Mouse (Mus musculus) lung, embryonic 14.5 days (tissue): ENCODE results near the gene Gm21964. TPM values are rescaled to one million over a fixed set of nuclear protein-coding genes. Genes with fewer than 3 reads are reported as not detected.

Source experiments
- ATAC-seq: fragments of 200-750 bp; cut with Nextera tagmentation; 2 replicates; pipeline ENCODE4 v1.8.0; 2017; ENCODE audit warnings: mild to moderate bottlenecking, moderate TSS enrichment, moderate library complexity; ENCODE audit not compliant: insufficient read depth
- DNase-seq: peaks from one replicate; pipeline ENCODE4 v3.0.0-alpha.2; 2015
- H3K27ac ChIP-seq: fragments of 300-500 bp; sonication (generic); 2 replicates; pipeline ENCODE4 v1.5.1; 2014; ENCODE audit warnings: low read depth, mild to moderate bottlenecking, moderate library complexity
- H3K27me3 ChIP-seq: fragments of 300-500 bp; sonication (generic); 2 replicates; pipeline ENCODE4 v1.6.1; 2014; ENCODE audit warnings: low read length, control low read depth; ENCODE audit not compliant: insufficient read depth
- H3K36me3 ChIP-seq: fragments of 300-500 bp; sonication (generic); 2 replicates; pipeline ENCODE4 v1.6.1; 2014; ENCODE audit warnings: control low read depth; ENCODE audit not compliant: insufficient read depth
- H3K4me1 ChIP-seq: fragments of 300-500 bp; sonication (generic); 2 replicates; pipeline ENCODE4 v1.6.1; 2014; ENCODE audit warnings: antibody characterized with exemption, control low read depth; ENCODE audit not compliant: insufficient read depth
- H3K4me2 ChIP-seq: fragments of 300-500 bp; sonication (generic); 2 replicates; pipeline ENCODE4 v1.6.1; 2014; ENCODE audit warnings: mild to moderate bottlenecking
- H3K4me3 ChIP-seq: fragments of 300-500 bp; sonication (generic); 2 replicates; pipeline ENCODE4 v1.5.1; 2014; ENCODE audit warnings: low read depth, low read length
- H3K9ac ChIP-seq: fragments of 300-500 bp; sonication (generic); 2 replicates; pipeline ENCODE4 v1.6.1; 2014
- H3K9me3 ChIP-seq: fragments of 300-500 bp; sonication (generic); 2 replicates; pipeline ENCODE4 v1.6.1; 2016; ENCODE audit warnings: low read depth, low read length, control low read depth
- CTCF ChIP-seq: IDR thresholded peaks from 2 replicates; pipeline ENCODE4 v1.5.1; 2016; ENCODE audit warnings: antibody characterized with exemption, low read depth
- WGBS: fragments of 180-500 bp; shearing (Covaris S2); extraction: QIAGEN DNeasy Blood & Tissue Kit; methylation state at CpG from one replicate; pipeline ENCODE4 v1.1.7; 2014; 5-methylcytosine and 5-hydroxymethylcytosine counted together
- polyA plus RNA-seq: library from polyadenylated mRNA; unstranded; fragments of >200 nt; fragmentation: Nextera tagmentation; extraction: Ambion mirVana; gene quantifications from 2 replicates; pipeline ENCODE4 v1.2.1, GENCODE M21; 2014

Gm21964 gene
- polyA plus RNA-seq, 1 experiment from 2014 or later = not detected

- no peaks in the 10 kb centered on the region for H3K27me3 ChIP-seq
- no peak overlapping the region for H3K9ac ChIP-seq
- no peak overlapping the region for H3K4me3 ChIP-seq
- no peak overlapping the region for H3K4me2 ChIP-seq
- H3K9me3 ChIP-seq = no peaks in the 10 kb centered on the region
- ATAC-seq (no peak), DNase-seq (peak; percentile 40)
- H3K27ac ChIP-seq = no peak overlapping the region
- H3K4me1 ChIP-seq = no peaks in the 10 kb centered on the region
- H3K36me3 ChIP-seq = no peaks in the 10 kb centered on the region
- peak; percentile 41 for TF ChIP-seq CTCF
- 36% methylated on average over 6 of the region's 6 CpGs for WGBS
These were observed 18.7 kb downstream of the Gm21964 start for GRCm38 (mm10) chr8:110119715-110120114.

GRCm38 (mm10) chr8:110130537-110130936, 29.5 kb downstream of the Gm21964 start:
- no peaks in the 10 kb centered on the region for H3K27me3 ChIP-seq
- no peaks in the 10 kb centered on the region for H3K4me1 ChIP-seq
- H3K36me3 ChIP-seq = no peaks in the 10 kb centered on the region
- no peak overlapping the region for H3K4me3 ChIP-seq
- peak; percentile 85 for TF ChIP-seq CTCF
- peak; percentile 90 for DNase-seq
- 13% methylated on average over 13 of the region's 13 CpGs for WGBS
- no peak overlapping the region for H3K27ac ChIP-seq
- H3K9ac ChIP-seq = no peak overlapping the region
- ATAC-seq = no peak; the same call in 1 of the 2 replicates
- no peaks in the 10 kb centered on the region for H3K9me3 ChIP-seq
- H3K4me2 ChIP-seq = no peak overlapping the region

GRCm38 (mm10) chr8:110134236-110134635, 33.2 kb downstream of the Gm21964 start:
- Histone ChIP-seq H3K36me3 (no peaks in the 10 kb centered on the region), H3K9ac (no peak overlapping the region), H3K4me3 (no peak overlapping the region), H3K4me2 (no peak overlapping the region), H3K4me1 (no peaks in the 10 kb centered on the region), H3K27ac (no peak overlapping the region), H3K27me3 (no peaks in the 10 kb centered on the region), H3K9me3 (no peaks in the 10 kb centered on the region)
- no peak for DNase-seq
- WGBS = 85% methylated on average over 8 of the region's 8 CpGs
- no peak for ATAC-seq
- TF ChIP-seq CTCF = no peak

GRCm38 (mm10) chr8:110135515-110135914, 34.5 kb downstream of the Gm21964 start:
- 81% methylated on average over 7 of the region's 7 CpGs for WGBS
- no peaks in the 10 kb centered on the region for H3K9me3 ChIP-seq
- no peaks in the 10 kb centered on the region for H3K36me3 ChIP-seq
- no peaks in the 10 kb centered on the region for H3K27me3 ChIP-seq
- no peak overlapping the region for H3K4me2 ChIP-seq
- no peak overlapping the region for H3K9ac ChIP-seq
- no peak for TF ChIP-seq CTCF
- DNase-seq = no peak
- H3K4me1 ChIP-seq = no peaks in the 10 kb centered on the region
- no peak overlapping the region for H3K4me3 ChIP-seq
- ATAC-seq = no peak
- H3K27ac ChIP-seq = no peak overlapping the region

GRCm38 (mm10) chr8:110140156-110140555, 39.1 kb downstream of the Gm21964 start:
- Histone ChIP-seq H3K4me1 (no peaks in the 10 kb centered on the region), H3K9ac (no peak overlapping the region), H3K27ac (no peak overlapping the region), H3K36me3 (no peaks in the 10 kb centered on the region), H3K4me3 (no peak overlapping the region), H3K27me3 (no peaks in the 10 kb centered on the region), H3K4me2 (no peak overlapping the region), H3K9me3 (no peaks in the 10 kb centered on the region)
- DNase-seq (no peak), ATAC-seq (no peak)
- no peak for TF ChIP-seq CTCF
- WGBS = 69% methylated on average over 3 of the region's 3 CpGs

- Histone ChIP-seq H3K9ac (no peak overlapping the region), H3K4me1 (no peaks in the 10 kb centered on the region), H3K4me3 (no peak overlapping the region), H3K36me3 (no peaks in the 10 kb centered on the region), H3K4me2 (no peak overlapping the region), H3K9me3 (no peaks in the 10 kb centered on the region), H3K27ac (no peak overlapping the region), H3K27me3 (no peaks in the 10 kb centered on the region)
- ATAC-seq = no peak
- no peak for DNase-seq
- TF ChIP-seq CTCF = no peak
- WGBS = 65% methylated on average over 4 of the region's 4 CpGs
These were observed 39.8 kb downstream of the Gm21964 start for GRCm38 (mm10) chr8:110140770-110141169.

GRCm38 (mm10) chr8:110145538-110145937, 44.5 kb downstream of the Gm21964 start:
- Histone ChIP-seq H3K4me1 (0 out of 2 replicates have a peak, but pooled peaks cover 3% of the 10 kb centered on the region), H3K9me3 (no peaks in the 10 kb centered on the region), H3K27ac (no peak overlapping the region), H3K9ac (no peak overlapping the region), H3K4me3 (no peak overlapping the region), H3K4me2 (no peak overlapping the region), H3K36me3 (no peaks in the 10 kb centered on the region), H3K27me3 (no peaks in the 10 kb centered on the region)
- DNase-seq (peak; percentile 85), ATAC-seq (no peak; the same call in 1 of the 2 replicates)
- TF ChIP-seq CTCF = peak; percentile 91
- 0% methylated on average over 4 of the region's 4 CpGs for WGBS

- no peak for ATAC-seq
- Histone ChIP-seq H3K27ac (no peak overlapping the region), H3K9me3 (no peaks in the 10 kb centered on the region), H3K4me1 (no peaks in the 10 kb centered on the region), H3K4me3 (no peak overlapping the region), H3K9ac (no peak overlapping the region), H3K27me3 (no peaks in the 10 kb centered on the region), H3K4me2 (no peak overlapping the region), H3K36me3 (no peaks in the 10 kb centered on the region)
- 65% methylated on average over 6 of the region's 6 CpGs for WGBS
- TF ChIP-seq CTCF = no peak
- DNase-seq = no peak
These were observed 51.9 kb downstream of the Gm21964 start for GRCm38 (mm10) chr8:110152951-110153350.

Other genes starting within 250 kb of the Gm21964 start
- gene Phlpp2, start 232.7 kb upstream of the Gm21964 start, polyA plus RNA-seq = 3.8 and 4.4 TPM in 2 replicates
- gene Marveld3, start 139.0 kb upstream of the Gm21964 start, polyA plus RNA-seq = 5.4 and 6.3 TPM in 2 replicates
- gene Tat, start 110.8 kb upstream of the Gm21964 start, polyA plus RNA-seq = not detected in 2 replicates
- 0.27 TPM in 1 of 2 replicates, not detected in the other for gene Chst4, start 61.5 kb upstream of the Gm21964 start, polyA plus RNA-seq
- 5.4 and 5.8 TPM in 2 replicates for gene Zfp612, start 21.5 kb upstream of the Gm21964 start, polyA plus RNA-seq
- not detected in 2 replicates for gene Gm17720, start 1.5 kb downstream of the Gm21964 start, polyA plus RNA-seq
- gene Calb2, start 67.0 kb downstream of the Gm21964 start, polyA plus RNA-seq = 22.7 and 23.0 TPM in 2 replicates
- 8.3 and 8.9 TPM in 2 replicates for gene Cmtr2, start 114.5 kb downstream of the Gm21964 start, polyA plus RNA-seq
- gene Hydin, start 165.8 kb downstream of the Gm21964 start, polyA plus RNA-seq = 0.12 and 0.18 TPM in 2 replicates